Mouse (Mus musculus) forebrain, postnatal 0 days (tissue): ENCODE results near the gene 4921536K21Rik. TPM values are rescaled to one million over a fixed set of nuclear protein-coding genes. Genes with fewer than 3 reads are reported as not detected.

ENCODE experiments used
- ATAC-seq: fragments of 200-750 bp; cut with Nextera tagmentation; 2 replicates; pipeline ENCODE4 v1.8.0; 2017; ENCODE audit warnings: mild to moderate bottlenecking, moderate library complexity
- DNase-seq: peaks from one replicate; pipeline ENCODE4 v3.0.0-alpha.2; 2015
- H3K27ac ChIP-seq: fragments of 300-500 bp; sonication (generic); 2 replicates; pipeline ENCODE4 v1.5.1; 2014; ENCODE audit warnings: low read depth, mild to moderate bottlenecking, antibody characterized with exemption, low read length, moderate library complexity, mixed read lengths
- H3K27me3 ChIP-seq: fragments of 300-500 bp; sonication (generic); 2 replicates; pipeline ENCODE4 v1.6.1; 2014; ENCODE audit warnings: mild to moderate bottlenecking, low read length, mixed read lengths; ENCODE audit not compliant: insufficient read depth
- H3K36me3 ChIP-seq: fragments of 300-500 bp; sonication (generic); 2 replicates; pipeline ENCODE4 v1.6.1; 2014; ENCODE audit warnings: mild to moderate bottlenecking, moderate library complexity; ENCODE audit not compliant: insufficient read depth
- H3K4me1 ChIP-seq: fragments of 300-500 bp; sonication (generic); 2 replicates; pipeline ENCODE4 v1.6.1; 2014; ENCODE audit warnings: antibody characterized with exemption; ENCODE audit not compliant: insufficient read depth
- H3K4me2 ChIP-seq: fragments of 300-500 bp; sonication (generic); 2 replicates; pipeline ENCODE4 v1.6.1; 2014; ENCODE audit warnings: low read depth, mild to moderate bottlenecking, moderate library complexity
- H3K4me3 ChIP-seq: fragments of 300-500 bp; sonication (generic); 2 replicates; pipeline ENCODE4 v1.5.1; 2014; ENCODE audit warnings: low read depth, low read length, mixed read lengths
- H3K9ac ChIP-seq: fragments of 300-500 bp; sonication (generic); 2 replicates; pipeline ENCODE4 v1.6.1; 2014; ENCODE audit warnings: mild to moderate bottlenecking
- H3K9me3 ChIP-seq: fragments of 300-500 bp; sonication (generic); 2 replicates; pipeline ENCODE4 v1.6.1; 2016; ENCODE audit warnings: low read length
- CTCF ChIP-seq: sonication (generic); IDR thresholded peaks from 2 replicates; pipeline ENCODE4 v1.5.1; 2016; ENCODE audit warnings: antibody characterized with exemption, control low read depth, low read depth
- WGBS: fragments of 180-500 bp; shearing (Covaris S2); extraction: QIAGEN DNeasy Blood & Tissue Kit; methylation state at CpG from one replicate; pipeline ENCODE4 v1.1.7; 2014; 5-methylcytosine and 5-hydroxymethylcytosine counted together
- polyA plus RNA-seq: library from polyadenylated mRNA; unstranded; fragments of >200 nt; fragmentation: Nextera tagmentation; extraction: Ambion mirVana; gene quantifications from 2 replicates; pipeline ENCODE4 v1.2.1, GENCODE M21; 2015
- total RNA-seq: library from RNA; depleted of rRNA; stranded (reverse); fragments of >200 nt; gene quantifications from 2 replicates; pipeline ENCODE4 v1.2.3, GENCODE M21; 2014

Gene 4921536K21Rik
- total and polyA plus RNA-seq, 2 experiments from 2014 or later: 0.19 to 0.56 TPM

GRCm38 (mm10) chr11:3931511-3932211 lies 36.8 kb upstream of the 4921536K21Rik start, which contains the start of gene Tcn2:
Gene Tcn2 (minus strand): TSS chr11:3932159.
- Histone ChIP-seq H3K27me3 (no peaks in the 10 kb centered on the region), H3K4me3 (peak within 1 kb of the TSS; percentile 37), H3K9ac (0 out of 2 replicates have a peak within 1 kb of the TSS, but pooled peaks have one; percentile 22), H3K4me1 (0 out of 2 replicates have a peak, but pooled peaks cover 5% of the 10 kb centered on the region), H3K4me2 (peak within 1 kb of the TSS; percentile 57), H3K9me3 (no peaks in the 10 kb centered on the region), H3K27ac (no peak within 1 kb of the TSS), H3K36me3 (no peaks in the 10 kb centered on the region)
- no peak for TF ChIP-seq CTCF
- ATAC-seq (peak; percentile 63), DNase-seq (peak; percentile 64)
- under 1% methylated on average over 21 of the region's 26 CpGs for WGBS

GRCm38 (mm10) chr11:3930931-3931330 lies 36.0 kb upstream of the 4921536K21Rik start:
- Histone ChIP-seq H3K27ac (no peak overlapping the region), H3K27me3 (no peaks in the 10 kb centered on the region), H3K9me3 (no peaks in the 10 kb centered on the region), H3K4me3 (no peak overlapping the region), H3K4me2 (peak overlapping the region; percentile 57), H3K9ac (no peak overlapping the region), H3K36me3 (no peaks in the 10 kb centered on the region), H3K4me1 (0 out of 2 replicates have a peak, but pooled peaks cover 5% of the 10 kb centered on the region)
- WGBS: 29% methylated on average over 6 of the region's 6 CpGs
- ATAC-seq: no peak
- DNase-seq: no peak
- no peak for TF ChIP-seq CTCF

GRCm38 (mm10) chr11:3930019-3930418 lies 35.1 kb upstream of the 4921536K21Rik start:
- no peak for DNase-seq
- WGBS: 80% methylated on average over 4 of the region's 4 CpGs
- H3K4me3 ChIP-seq: no peak overlapping the region
- H3K27ac ChIP-seq: no peak overlapping the region
- no peaks in the 10 kb centered on the region for H3K9me3 ChIP-seq
- H3K36me3 ChIP-seq: no peaks in the 10 kb centered on the region
- TF ChIP-seq CTCF: no peak
- H3K27me3 ChIP-seq: no peaks in the 10 kb centered on the region
- no peak overlapping the region for H3K9ac ChIP-seq
- H3K4me2 ChIP-seq: no peak overlapping the region
- H3K4me1 ChIP-seq: 0 out of 2 replicates have a peak, but pooled peaks cover 5% of the 10 kb centered on the region
- ATAC-seq: no peak

- Histone ChIP-seq H3K36me3 (no peaks in the 10 kb centered on the region), H3K9me3 (no peaks in the 10 kb centered on the region), H3K27ac (no peak overlapping the region), H3K4me2 (no peak overlapping the region), H3K4me1 (no peaks in the 10 kb centered on the region), H3K9ac (no peak overlapping the region), H3K4me3 (no peak overlapping the region), H3K27me3 (no peaks in the 10 kb centered on the region)
- TF ChIP-seq CTCF: no peak
- no peak for DNase-seq
- no peak for ATAC-seq
- WGBS: 92% methylated on average over 10 of the region's 10 CpGs
These were observed 31.0 kb upstream of the 4921536K21Rik start for GRCm38 (mm10) chr11:3925916-3926315.

- H3K4me3 ChIP-seq: no peak overlapping the region
- no peak for TF ChIP-seq CTCF
- H3K27me3 ChIP-seq: no peaks in the 10 kb centered on the region
- no peak overlapping the region for H3K4me2 ChIP-seq
- H3K9ac ChIP-seq: no peak overlapping the region
- ATAC-seq (no peak), DNase-seq (no peak)
- H3K36me3 ChIP-seq: no peaks in the 10 kb centered on the region
- H3K4me1 ChIP-seq: no peaks in the 10 kb centered on the region
- 96% methylated on average over 6 of the region's 6 CpGs for WGBS
- no peaks in the 10 kb centered on the region for H3K9me3 ChIP-seq
- H3K27ac ChIP-seq: no peak overlapping the region
These were observed 27.8 kb upstream of the 4921536K21Rik start for GRCm38 (mm10) chr11:3922731-3923130.

- no peaks in the 10 kb centered on the region for H3K36me3 ChIP-seq
- H3K4me1 ChIP-seq: no peaks in the 10 kb centered on the region
- 96% methylated on average over 9 of the region's 9 CpGs for WGBS
- no peaks in the 10 kb centered on the region for H3K27me3 ChIP-seq
- H3K4me2 ChIP-seq: no peak overlapping the region
- no peaks in the 10 kb centered on the region for H3K9me3 ChIP-seq
- ATAC-seq (no peak), DNase-seq (no peak)
- no peak overlapping the region for H3K4me3 ChIP-seq
- H3K27ac ChIP-seq: no peak overlapping the region
- no peak overlapping the region for H3K9ac ChIP-seq
- no peak for TF ChIP-seq CTCF
These were observed 27.2 kb upstream of the 4921536K21Rik start for GRCm38 (mm10) chr11:3922115-3922514.

GRCm38 (mm10) chr11:3921281-3921850 lies 26.5 kb upstream of the 4921536K21Rik start:
- no peak overlapping the region for H3K9ac ChIP-seq
- H3K4me3 ChIP-seq: no peak overlapping the region
- no peaks in the 10 kb centered on the region for H3K4me1 ChIP-seq
- H3K36me3 ChIP-seq: no peaks in the 10 kb centered on the region
- DNase-seq: peak; percentile 75
- H3K27ac ChIP-seq: no peak overlapping the region
- H3K9me3 ChIP-seq: no peaks in the 10 kb centered on the region
- no peaks in the 10 kb centered on the region for H3K27me3 ChIP-seq
- TF ChIP-seq CTCF: peak; percentile 84
- no peak overlapping the region for H3K4me2 ChIP-seq
- ATAC-seq: 0 out of 2 replicates have a peak, but pooled peaks have one; percentile 61
- WGBS: 25% methylated on average over 8 of the region's 8 CpGs
